Mouse (Mus musculus): ENCODE results near the gene Ptprt.

The Ptprt gene

GRCm38 (mm10) chr2:162660941-162661386 lies at the start of gene Ptprt:
Gene Ptprt (minus strand): TSS chr2:162661147.
- DNase-seq (ENCODE audit: low read depth, low spot score) = no peak
- Histone ChIP-seq H3K27me3 (ENCODE audit: control insufficient read depth, insufficient read depth, low read length, poor library complexity, severe bottlenecking) (no peaks in the 10 kb centered on the region), H3K36me3 (ENCODE audit: control insufficient read depth, insufficient read depth, low read length, poor library complexity, severe bottlenecking) (no peaks in the 10 kb centered on the region)

- Histone ChIP-seq H3K27me3 (ENCODE audit: control insufficient read depth, insufficient read depth, low read length, poor library complexity, severe bottlenecking) (no peaks in the 10 kb centered on the region), H3K36me3 (ENCODE audit: control insufficient read depth, insufficient read depth, low read length, poor library complexity, severe bottlenecking) (no peaks in the 10 kb centered on the region)
- no peak for DNase-seq (ENCODE audit: low read depth, low spot score)
These were observed 49.5 kb upstream of the Ptprt start for GRCm38 (mm10) chr2:162710443-162710842.

- no peak for DNase-seq (ENCODE audit: low read depth, low spot score)
- no peaks in the 10 kb centered on the region for H3K27me3 ChIP-seq (ENCODE audit: control insufficient read depth, insufficient read depth, low read length, poor library complexity, severe bottlenecking)
- H3K36me3 ChIP-seq (ENCODE audit: control insufficient read depth, insufficient read depth, low read length, poor library complexity, severe bottlenecking) = no peaks in the 10 kb centered on the region
These were observed 38.7 kb upstream of the Ptprt start for GRCm38 (mm10) chr2:162699691-162700090.

- DNase-seq (ENCODE audit: low read depth, low spot score) = no peak
- no peaks in the 10 kb centered on the region for H3K36me3 ChIP-seq (ENCODE audit: control insufficient read depth, insufficient read depth, low read length, poor library complexity, severe bottlenecking)
- H3K27me3 ChIP-seq (ENCODE audit: control insufficient read depth, insufficient read depth, low read length, poor library complexity, severe bottlenecking) = no peaks in the 10 kb centered on the region
These were observed 38.1 kb upstream of the Ptprt start for GRCm38 (mm10) chr2:162699036-162699435.

- H3K27me3 ChIP-seq (ENCODE audit: control insufficient read depth, insufficient read depth, low read length, poor library complexity, severe bottlenecking) = no peaks in the 10 kb centered on the region
- H3K36me3 ChIP-seq (ENCODE audit: control insufficient read depth, insufficient read depth, low read length, poor library complexity, severe bottlenecking) = no peaks in the 10 kb centered on the region
These were observed 37.1 kb upstream of the Ptprt start for GRCm38 (mm10) chr2:162698068-162698467.

GRCm38 (mm10) chr2:162697151-162697550 lies 36.2 kb upstream of the Ptprt start:
- no peaks in the 10 kb centered on the region for H3K27me3 ChIP-seq (ENCODE audit: control insufficient read depth, insufficient read depth, low read length, poor library complexity, severe bottlenecking)

More at GRCm38 (mm10) chr2:162698068-162698467, 37.1 kb upstream of the Ptprt start:
- DNase-seq (ENCODE audit: low read depth, low spot score) = no peak

GRCm38 (mm10) chr2:162692143-162692542 lies 31.2 kb upstream of the Ptprt start:
- no peaks in the 10 kb centered on the region for H3K27me3 ChIP-seq (ENCODE audit: control insufficient read depth, insufficient read depth, low read length, poor library complexity, severe bottlenecking)
- no peak for DNase-seq (ENCODE audit: low read depth, low spot score)
- no peaks in the 10 kb centered on the region for H3K36me3 ChIP-seq (ENCODE audit: control insufficient read depth, insufficient read depth, low read length, poor library complexity, severe bottlenecking)

More at GRCm38 (mm10) chr2:162697151-162697550, 36.2 kb upstream of the Ptprt start:
- H3K36me3 ChIP-seq (ENCODE audit: control insufficient read depth, insufficient read depth, low read length, poor library complexity, severe bottlenecking) = no peaks in the 10 kb centered on the region
- DNase-seq (ENCODE audit: low read depth, low spot score) = no peak

GRCm38 (mm10) chr2:162682674-162683073 lies 21.7 kb upstream of the Ptprt start:
- DNase-seq (ENCODE audit: low read depth, low spot score) = peak; percentile 1
- Histone ChIP-seq H3K27me3 (ENCODE audit: control insufficient read depth, insufficient read depth, low read length, poor library complexity, severe bottlenecking) (no peaks in the 10 kb centered on the region), H3K36me3 (ENCODE audit: control insufficient read depth, insufficient read depth, low read length, poor library complexity, severe bottlenecking) (no peaks in the 10 kb centered on the region)

- no peaks in the 10 kb centered on the region for H3K27me3 ChIP-seq (ENCODE audit: control insufficient read depth, insufficient read depth, low read length, poor library complexity, severe bottlenecking)
- no peaks in the 10 kb centered on the region for H3K36me3 ChIP-seq (ENCODE audit: control insufficient read depth, insufficient read depth, low read length, poor library complexity, severe bottlenecking)
- no peak for DNase-seq (ENCODE audit: low read depth, low spot score)
These were observed 1.6 kb upstream of the Ptprt start for GRCm38 (mm10) chr2:162662431-162662970.

- no peaks in the 10 kb centered on the region for H3K36me3 ChIP-seq (ENCODE audit: control insufficient read depth, insufficient read depth, low read length, poor library complexity, severe bottlenecking)
- DNase-seq (ENCODE audit: low read depth, low spot score) = no peak
- H3K27me3 ChIP-seq (ENCODE audit: control insufficient read depth, insufficient read depth, low read length, poor library complexity, severe bottlenecking) = no peaks in the 10 kb centered on the region
These were observed 786 bp upstream of the Ptprt start for GRCm38 (mm10) chr2:162661733-162662132.

GRCm38 (mm10) chr2:162660231-162660940 lies 561 bp downstream of the Ptprt start:
- H3K36me3 ChIP-seq (ENCODE audit: control insufficient read depth, insufficient read depth, low read length, poor library complexity, severe bottlenecking) = no peaks in the 10 kb centered on the region
- no peaks in the 10 kb centered on the region for H3K27me3 ChIP-seq (ENCODE audit: control insufficient read depth, insufficient read depth, low read length, poor library complexity, severe bottlenecking)
- DNase-seq (ENCODE audit: low read depth, low spot score) = no peak

- DNase-seq (ENCODE audit: low read depth, low spot score) = peak; percentile 22
- Histone ChIP-seq H3K27me3 (ENCODE audit: control insufficient read depth, insufficient read depth, low read length, poor library complexity, severe bottlenecking) (no peaks in the 10 kb centered on the region), H3K36me3 (ENCODE audit: control insufficient read depth, insufficient read depth, low read length, poor library complexity, severe bottlenecking) (no peaks in the 10 kb centered on the region)
These were observed 1.9 kb downstream of the Ptprt start for GRCm38 (mm10) chr2:162658997-162659396.

GRCm38 (mm10) chr2:162657541-162657940 lies 3.4 kb downstream of the Ptprt start:
- Histone ChIP-seq H3K36me3 (ENCODE audit: control insufficient read depth, insufficient read depth, low read length, poor library complexity, severe bottlenecking) (no peaks in the 10 kb centered on the region), H3K27me3 (ENCODE audit: control insufficient read depth, insufficient read depth, low read length, poor library complexity, severe bottlenecking) (no peaks in the 10 kb centered on the region)
- no peak for DNase-seq (ENCODE audit: low read depth, low spot score)

- no peaks in the 10 kb centered on the region for H3K36me3 ChIP-seq (ENCODE audit: control insufficient read depth, insufficient read depth, low read length, poor library complexity, severe bottlenecking)
- no peak for DNase-seq (ENCODE audit: low read depth, low spot score)
- no peaks in the 10 kb centered on the region for H3K27me3 ChIP-seq (ENCODE audit: control insufficient read depth, insufficient read depth, low read length, poor library complexity, severe bottlenecking)
These were observed 6.5 kb downstream of the Ptprt start for GRCm38 (mm10) chr2:162654416-162654815.

GRCm38 (mm10) chr2:162638676-162639075 lies 22.3 kb downstream of the Ptprt start:
- no peak for DNase-seq (ENCODE audit: low read depth, low spot score)
- no peaks in the 10 kb centered on the region for H3K27me3 ChIP-seq (ENCODE audit: control insufficient read depth, insufficient read depth, low read length, poor library complexity, severe bottlenecking)
- no peaks in the 10 kb centered on the region for H3K36me3 ChIP-seq (ENCODE audit: control insufficient read depth, insufficient read depth, low read length, poor library complexity, severe bottlenecking)
